Mouse (Mus musculus): ENCODE data around the gene Wdr20.

- no peak for TF ChIP-seq GATA1 (IDR thresholded peaks at IDR 0.05; ENCODE audit: borderline replicate concordance, low read length)
- TF ChIP-seq CTCF (IDR thresholded peaks at IDR 0.05; ENCODE audit: low read depth, low read length) = no peak
- TF ChIP-seq TAL1 (conservative IDR thresholded peaks at IDR 0.05; ENCODE audit: low read depth, low read length) = no peak
- TF ChIP-seq GATA2 (IDR thresholded peaks at IDR 0.05; ENCODE audit: borderline replicate concordance, low read depth, low read length) = no peak
- no peak for TF ChIP-seq POLR2AphosphoS5 (IDR thresholded peaks at IDR 0.05; ENCODE audit: insufficient replicate concordance, low read depth, low read length)
Observed at GRCm38 (mm10) chr12:110707451-110707850, 30.3 kb upstream of the Wdr20 start.
